Mouse (Mus musculus) myocyte (in vitro differentiated cells): ENCODE results near the gene Pnma5. TPM values are rescaled to one million over a fixed set of nuclear protein-coding genes. Genes with fewer than 3 reads are reported as not detected.

ENCODE experiments used
- H3K27me3 ChIP-seq: one replicate; pipeline ENCODE4 v1.6.1; 2011; ENCODE audit not compliant: control insufficient read depth, insufficient read depth, insufficient read length
- H3K36me3 ChIP-seq: one replicate; pipeline ENCODE4 v1.6.1; 2011; ENCODE audit not compliant: control insufficient read depth, insufficient read depth
- H3K4me2 ChIP-seq: one replicate; pipeline ENCODE4 v1.6.1; 2011; ENCODE audit warnings: low read depth, control low read depth
- H3K4me3 ChIP-seq: one replicate; pipeline ENCODE4 v1.5.1; 2011; ENCODE audit warnings: mild to moderate bottlenecking, control low read depth, moderate library complexity
- H3K79me2 ChIP-seq: one replicate; pipeline ENCODE4 v1.6.1; 2011; ENCODE audit not compliant: control insufficient read depth, insufficient read depth
- H3ac ChIP-seq: one replicate; pipeline ENCODE4 v1.6.1; 2011; ENCODE audit not compliant: control insufficient read depth, insufficient read length
- MYOD1 ChIP-seq, 3 experiments: IDR thresholded peaks; one replicate each; pipeline ENCODE4 v1.6.1; 2011; ENCODE audit warnings: control low read depth in 2 of 3, low read depth in 2 of 3, mild to moderate bottlenecking in 2 of 3, moderate library complexity in 1 of 3; ENCODE audit not compliant: insufficient read length in 2 of 3, control insufficient read depth in 1 of 3
- MYOG ChIP-seq, 3 experiments: IDR thresholded peaks; one replicate each; pipeline ENCODE4 v1.6.1; 2011; ENCODE audit warnings: control low read depth in 2 of 3, low read depth in 2 of 3, mild to moderate bottlenecking in 2 of 3; ENCODE audit not compliant: insufficient read length in 2 of 3, control insufficient read depth in 1 of 3, insufficient read depth in 1 of 3
- USF1 ChIP-seq: IDR thresholded peaks from one replicate; pipeline ENCODE4 v1.6.1; 2011; ENCODE audit warnings: low read depth, mild to moderate bottlenecking, control low read depth, moderate library complexity
- polyA plus RNA-seq: library from polyadenylated mRNA; unstranded; fragments of >200 nt; fragmentation: generic; extraction: Trizol; gene quantifications from one replicate; pipeline ENCODE4 v1.2.1, GENCODE M21; 2012; ENCODE audit warnings: missing spikeins

The Pnma5 gene
- polyA plus RNA-seq, 1 experiment: 0.07 TPM

DNA sequence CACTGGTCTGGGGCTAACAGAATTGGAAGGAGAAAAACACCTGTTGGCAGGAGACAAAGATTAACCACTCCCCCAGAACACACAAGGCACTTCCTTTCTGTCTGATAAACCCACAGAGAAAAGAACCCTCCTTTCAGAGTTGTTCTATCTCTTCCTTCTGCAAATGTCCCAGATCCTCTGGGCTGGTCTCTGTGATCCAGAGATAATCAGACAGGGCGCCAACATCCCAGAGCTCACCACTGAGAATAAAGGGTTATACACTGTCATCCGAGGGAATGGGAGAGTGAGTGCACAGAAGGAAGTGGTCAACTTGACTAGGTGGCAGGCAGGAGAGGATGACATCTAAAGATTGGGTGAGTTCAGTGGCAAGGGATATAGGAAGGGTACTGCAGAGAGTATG is 51.3 kb downstream of the Pnma5 start:
- TF ChIP-seq USF1: no peak
- no peak for TF ChIP-seq MYOD1 (IDR thresholded peaks at IDR 0.05; ENCODE audit: control insufficient read depth in 1 of 3, insufficient read length in 2 of 3, low read depth in 2 of 3)
- TF ChIP-seq MYOG (IDR thresholded peaks at IDR 0.05; ENCODE audit: control insufficient read depth in 1 of 3, insufficient read depth in 1 of 3, insufficient read length in 2 of 3, low read depth in 2 of 3): no peak

More for the DNA sequence above, 51.3 kb downstream of the Pnma5 start:
- Histone ChIP-seq H3K4me3 (no peak overlapping the region), H3ac (no peak overlapping the region), H3K36me3 (no peaks in the 10 kb centered on the region), H3K4me2 (no peak overlapping the region), H3K79me2 (no peaks in the 10 kb centered on the region), H3K27me3 (peaks cover 15% of the 10 kb centered on the region)

Other genes with a start within 250 kb of the Pnma5 start
- gene Gabrq, start 211.9 kb downstream of the Pnma5 start, polyA plus RNA-seq: not detected
- 22.3 TPM for gene Cetn2, start 118.7 kb downstream of the Pnma5 start, polyA plus RNA-seq
- gene Nsdhl, start 118.5 kb downstream of the Pnma5 start, polyA plus RNA-seq: 74.4 TPM
- not detected for gene Zfp185, start 49.8 kb downstream of the Pnma5 start, polyA plus RNA-seq
- gene Pnma3, start 27.7 kb upstream of the Pnma5 start, polyA plus RNA-seq: not detected
- 0.55 TPM for gene Xlr4a, start 45.4 kb upstream of the Pnma5 start, polyA plus RNA-seq
- 1.9 TPM for gene Xlr3a, start 60.0 kb upstream of the Pnma5 start, polyA plus RNA-seq
- not detected for gene Gm14685, start 79.9 kb upstream of the Pnma5 start, polyA plus RNA-seq
- gene Xlr5b, start 111.7 kb upstream of the Pnma5 start, polyA plus RNA-seq: not detected
- gene DXBay18, start 112.3 kb upstream of the Pnma5 start, polyA plus RNA-seq: not detected
- gene Spin2d, start 139.9 kb upstream of the Pnma5 start, polyA plus RNA-seq: not detected
- 0.40 TPM for gene Xlr3b, start 155.1 kb upstream of the Pnma5 start, polyA plus RNA-seq
- gene Xlr4b, start 177.2 kb upstream of the Pnma5 start, polyA plus RNA-seq: 0.05 TPM
- gene F8a, start 191.2 kb upstream of the Pnma5 start, polyA plus RNA-seq: 4.5 TPM
- 0.10 TPM for gene Xlr4c, start 206.0 kb upstream of the Pnma5 start, polyA plus RNA-seq
- 1.6 TPM for gene Xlr3c, start 228.3 kb upstream of the Pnma5 start, polyA plus RNA-seq